Mouse (Mus musculus): ENCODE measurements around the gene Mast4. TPM values are rescaled to one million over a fixed set of nuclear protein-coding genes. Genes with fewer than 3 reads are reported as not detected.

Gene Mast4
- total and polyA plus RNA-seq, 3 experiments = 0.04 to 1.1 (median 0.23) TPM

GRCm38 (mm10) chr13:103303826-103304225, 30.5 kb downstream of the Mast4 start:
- TF ChIP-seq GATA1 (IDR thresholded peaks at IDR 0.05; ENCODE audit: borderline replicate concordance, low read length) (no peak), POLR2AphosphoS5 (IDR thresholded peaks at IDR 0.05; ENCODE audit: insufficient replicate concordance, low read depth, low read length) (no peak), GATA2 (IDR thresholded peaks at IDR 0.05; ENCODE audit: borderline replicate concordance, low read depth, low read length) (no peak), TAL1 (conservative IDR thresholded peaks at IDR 0.05; ENCODE audit: low read depth, low read length) (no peak), CTCF (IDR thresholded peaks at IDR 0.05; ENCODE audit: low read depth, low read length) (no peak)
- no peak for DNase-seq (ENCODE audit: low spot score)
- Histone ChIP-seq H3K4me1 (ENCODE audit: insufficient read depth, low read depth, low read length) (no peaks in the 10 kb centered on the region), H3K9me3 (replicated peaks) (no peaks in the 10 kb centered on the region), H3K4me3 (ENCODE audit: low read depth, low read length) (no peak overlapping the region), H3K36me3 (replicated peaks) (no peaks in the 10 kb centered on the region), H3K27me3 (ENCODE audit: insufficient read depth, low read length) (peaks cover 14% of the 10 kb centered on the region)
- ATAC-seq (ENCODE audit: extremely low read depth, insufficient number of reproducible peaks, low FRiP score, poor library complexity, severe bottlenecking) = no peak

GRCm38 (mm10) chr13:103302508-103302907, 31.8 kb downstream of the Mast4 start:
- Histone ChIP-seq H3K36me3 (replicated peaks) (no peaks in the 10 kb centered on the region), H3K4me3 (ENCODE audit: low read depth, low read length) (no peak overlapping the region), H3K4me1 (ENCODE audit: insufficient read depth, low read depth, low read length) (no peaks in the 10 kb centered on the region), H3K27me3 (ENCODE audit: insufficient read depth, low read length) (peaks cover 12% of the 10 kb centered on the region), H3K9me3 (replicated peaks) (no peaks in the 10 kb centered on the region)
- DNase-seq (ENCODE audit: low spot score) (no peak), ATAC-seq (ENCODE audit: extremely low read depth, insufficient number of reproducible peaks, low FRiP score, poor library complexity, severe bottlenecking) (no peak)
- TF ChIP-seq POLR2AphosphoS5 (IDR thresholded peaks at IDR 0.05; ENCODE audit: insufficient replicate concordance, low read depth, low read length) (no peak), GATA2 (IDR thresholded peaks at IDR 0.05; ENCODE audit: borderline replicate concordance, low read depth, low read length) (no peak), CTCF (IDR thresholded peaks at IDR 0.05; ENCODE audit: low read depth, low read length) (no peak), TAL1 (conservative IDR thresholded peaks at IDR 0.05; ENCODE audit: low read depth, low read length) (no peak), GATA1 (IDR thresholded peaks at IDR 0.05; ENCODE audit: borderline replicate concordance, low read length) (no peak)

- Histone ChIP-seq H3K4me3 (ENCODE audit: low read depth, low read length) (no peak overlapping the region), H3K36me3 (replicated peaks) (no peaks in the 10 kb centered on the region), H3K4me1 (ENCODE audit: insufficient read depth, low read depth, low read length) (no peaks in the 10 kb centered on the region), H3K9me3 (replicated peaks) (no peaks in the 10 kb centered on the region), H3K27me3 (ENCODE audit: insufficient read depth, low read length) (peaks cover 12% of the 10 kb centered on the region; the same call in 1 of the 2 replicates)
- TF ChIP-seq GATA1 (IDR thresholded peaks at IDR 0.05; ENCODE audit: borderline replicate concordance, low read length) (no peak), POLR2AphosphoS5 (IDR thresholded peaks at IDR 0.05; ENCODE audit: insufficient replicate concordance, low read depth, low read length) (no peak), GATA2 (IDR thresholded peaks at IDR 0.05; ENCODE audit: borderline replicate concordance, low read depth, low read length) (no peak), CTCF (IDR thresholded peaks at IDR 0.05; ENCODE audit: low read depth, low read length) (no peak), TAL1 (conservative IDR thresholded peaks at IDR 0.05; ENCODE audit: low read depth, low read length) (no peak)
- no peak for ATAC-seq (ENCODE audit: extremely low read depth, insufficient number of reproducible peaks, low FRiP score, poor library complexity, severe bottlenecking)
- DNase-seq (ENCODE audit: low spot score) = no peak
Observed at GRCm38 (mm10) chr13:103302077-103302476, 32.2 kb downstream of the Mast4 start.

GRCm38 (mm10) chr13:103294424-103294823, 39.9 kb downstream of the Mast4 start:
- DNase-seq (ENCODE audit: low spot score) (no peak), ATAC-seq (ENCODE audit: extremely low read depth, insufficient number of reproducible peaks, low FRiP score, poor library complexity, severe bottlenecking) (no peak)
- Histone ChIP-seq H3K9me3 (replicated peaks) (no peaks in the 10 kb centered on the region), H3K4me3 (ENCODE audit: low read depth, low read length) (no peak overlapping the region), H3K36me3 (replicated peaks) (no peaks in the 10 kb centered on the region), H3K27me3 (ENCODE audit: insufficient read depth, low read length) (no peaks in the 10 kb centered on the region; the same call in 1 of the 2 replicates), H3K4me1 (ENCODE audit: insufficient read depth, low read depth, low read length) (no peaks in the 10 kb centered on the region)
- TF ChIP-seq GATA2 (IDR thresholded peaks at IDR 0.05; ENCODE audit: borderline replicate concordance, low read depth, low read length) = no peak
- TF ChIP-seq TAL1 (conservative IDR thresholded peaks at IDR 0.05; ENCODE audit: low read depth, low read length) = no peak
- no peak for TF ChIP-seq POLR2AphosphoS5 (IDR thresholded peaks at IDR 0.05; ENCODE audit: insufficient replicate concordance, low read depth, low read length)
- TF ChIP-seq CTCF (IDR thresholded peaks at IDR 0.05; ENCODE audit: low read depth, low read length) = no peak
- no peak for TF ChIP-seq GATA1 (IDR thresholded peaks at IDR 0.05; ENCODE audit: borderline replicate concordance, low read length)

GRCm38 (mm10) chr13:103293121-103293520, 41.2 kb downstream of the Mast4 start:
- no peaks in the 10 kb centered on the region for H3K4me1 ChIP-seq (ENCODE audit: insufficient read depth, low read depth, low read length)
- no peak overlapping the region for H3K4me3 ChIP-seq (ENCODE audit: low read depth, low read length)
- DNase-seq (ENCODE audit: low spot score) (no peak), ATAC-seq (ENCODE audit: extremely low read depth, insufficient number of reproducible peaks, low FRiP score, poor library complexity, severe bottlenecking) (no peak)
- no peaks in the 10 kb centered on the region for H3K9me3 ChIP-seq (replicated peaks)
- no peaks in the 10 kb centered on the region; the same call in 1 of the 2 replicates for H3K27me3 ChIP-seq (ENCODE audit: insufficient read depth, low read length)
- TF ChIP-seq POLR2AphosphoS5 (IDR thresholded peaks at IDR 0.05; ENCODE audit: insufficient replicate concordance, low read depth, low read length) (no peak), TAL1 (conservative IDR thresholded peaks at IDR 0.05; ENCODE audit: low read depth, low read length) (no peak), GATA1 (IDR thresholded peaks at IDR 0.05; ENCODE audit: borderline replicate concordance, low read length) (no peak), GATA2 (IDR thresholded peaks at IDR 0.05; ENCODE audit: borderline replicate concordance, low read depth, low read length) (no peak), CTCF (IDR thresholded peaks at IDR 0.05; ENCODE audit: low read depth, low read length) (no peak)
- H3K36me3 ChIP-seq (replicated peaks) = no peaks in the 10 kb centered on the region

- no peak for TF ChIP-seq POLR2AphosphoS5 (IDR thresholded peaks at IDR 0.05; ENCODE audit: insufficient replicate concordance, low read depth, low read length)
- TF ChIP-seq GATA2 (IDR thresholded peaks at IDR 0.05; ENCODE audit: borderline replicate concordance, low read depth, low read length) = no peak
- no peak for TF ChIP-seq TAL1 (conservative IDR thresholded peaks at IDR 0.05; ENCODE audit: low read depth, low read length)
- Histone ChIP-seq H3K36me3 (replicated peaks) (no peaks in the 10 kb centered on the region), H3K4me1 (ENCODE audit: insufficient read depth, low read depth, low read length) (no peaks in the 10 kb centered on the region), H3K27me3 (ENCODE audit: insufficient read depth, low read length) (no peaks in the 10 kb centered on the region; the same call in 1 of the 2 replicates), H3K4me3 (ENCODE audit: low read depth, low read length) (no peak overlapping the region), H3K9me3 (replicated peaks) (no peaks in the 10 kb centered on the region)
- ATAC-seq (ENCODE audit: extremely low read depth, insufficient number of reproducible peaks, low FRiP score, poor library complexity, severe bottlenecking) (no peak), DNase-seq (ENCODE audit: low spot score) (no peak)
Observed at GRCm38 (mm10) chr13:103291098-103291497, 43.2 kb downstream of the Mast4 start.

Data from G1E (cell line).